Mouse (Mus musculus) midbrain, embryonic 10.5 days (tissue): ENCODE measurements around the gene Os9. TPM values are rescaled to one million over a fixed set of nuclear protein-coding genes. Genes with fewer than 3 reads are reported as not detected.
A peak's percentile ranks its signal among the peaks of the same experiment; 100 is the strongest.
"Not testable (repeated sequence)": the region's sequence is repeated elsewhere in the genome, so short reads cannot be mapped to it uniquely, and the experiment has no call there.

Source experiments
- DNase-seq: peaks from one replicate; pipeline ENCODE4 v3.0.0-alpha.2; 2017; ENCODE audit warnings: low spot score
- H3K27ac ChIP-seq: fragments of 300-500 bp; sonication (generic); replicated peaks from 2 replicates; pipeline ENCODE4 v1.5.1; 2016; ENCODE audit warnings: mild to moderate bottlenecking
- H3K27me3 ChIP-seq: fragments of 300-500 bp; sonication (generic); 2 replicates; pipeline ENCODE4 v1.6.1; 2016; ENCODE audit warnings: low read depth, mild to moderate bottlenecking; ENCODE audit not compliant: poor library complexity, severe bottlenecking
- H3K36me3 ChIP-seq: fragments of 300-500 bp; sonication (generic); 2 replicates; pipeline ENCODE4 v1.6.1; 2016; ENCODE audit warnings: mild to moderate bottlenecking, moderate library complexity
- H3K4me1 ChIP-seq: fragments of 300-500 bp; sonication (generic); 2 replicates; pipeline ENCODE4 v1.6.1; 2016
- H3K4me3 ChIP-seq: fragments of 300-500 bp; sonication (generic); 2 replicates; pipeline ENCODE4 v1.5.1; 2016; ENCODE audit warnings: mild to moderate bottlenecking, moderate library complexity
- H3K9me3 ChIP-seq: fragments of 300-500 bp; sonication (generic); replicated peaks from 2 replicates; pipeline ENCODE4 v1.6.1; 2016; ENCODE audit warnings: mild to moderate bottlenecking
- WGBS: fragments of 180-500 bp; shearing (Covaris S2); methylation state at CpG from one replicate; pipeline ENCODE4 v1.1.7; 2016; 5-methylcytosine and 5-hydroxymethylcytosine counted together
- polyA plus RNA-seq: library from polyadenylated mRNA; unstranded; fragments of >200 nt; fragmentation: Nextera tagmentation; extraction: Ambion mirVana; gene quantifications from 2 replicates; pipeline ENCODE4 v1.2.1, GENCODE M21; 2016

Gene Os9
- polyA plus RNA-seq, 1 experiment from 2014 or later = 62.3 TPM

DNA sequence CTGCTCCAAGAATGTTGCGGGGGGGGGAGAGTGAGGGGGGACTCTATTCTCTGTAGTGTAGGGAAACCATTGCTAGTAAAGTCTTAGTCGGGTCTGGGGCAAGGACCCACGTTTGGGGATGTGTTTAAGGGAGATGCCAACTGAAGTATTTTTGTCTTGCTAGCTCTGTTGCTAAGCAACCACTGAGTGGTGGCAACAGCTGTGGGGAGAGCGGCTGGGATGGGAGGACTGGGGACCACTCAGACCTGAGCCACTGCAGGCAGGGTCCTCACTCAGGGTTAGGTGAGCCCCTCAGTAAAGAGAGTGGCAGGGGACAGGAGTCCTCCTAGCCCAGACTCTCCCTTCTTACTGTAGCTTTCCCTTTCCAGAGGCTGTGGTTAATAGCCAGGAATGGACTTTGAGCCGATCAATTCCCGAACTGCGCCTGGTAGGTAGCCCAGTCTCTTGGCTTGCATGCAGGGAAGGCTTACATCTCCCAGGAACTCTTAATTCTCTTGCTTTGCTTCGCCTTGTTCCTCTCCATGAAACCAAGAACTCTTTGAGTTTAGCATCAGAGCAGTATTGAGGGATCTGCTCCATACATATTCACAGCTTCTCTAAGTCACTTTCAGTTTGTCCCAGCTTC lies 38.8 kb downstream of the Os9 start:
- H3K27me3 ChIP-seq = peaks cover 86% of the 10 kb centered on the region
- DNase-seq = peak; percentile 66
- H3K4me3 ChIP-seq = peak overlapping the region; percentile 73
- no peak overlapping the region for H3K27ac ChIP-seq
- no peaks in the 10 kb centered on the region for H3K36me3 ChIP-seq
- H3K9me3 ChIP-seq = no peaks in the 10 kb centered on the region; the same call in 1 of the 2 replicates
- WGBS = 31% methylated on average over 8 of the region's 8 CpGs
- H3K4me1 ChIP-seq = peaks cover 61% of the 10 kb centered on the region

DNA sequence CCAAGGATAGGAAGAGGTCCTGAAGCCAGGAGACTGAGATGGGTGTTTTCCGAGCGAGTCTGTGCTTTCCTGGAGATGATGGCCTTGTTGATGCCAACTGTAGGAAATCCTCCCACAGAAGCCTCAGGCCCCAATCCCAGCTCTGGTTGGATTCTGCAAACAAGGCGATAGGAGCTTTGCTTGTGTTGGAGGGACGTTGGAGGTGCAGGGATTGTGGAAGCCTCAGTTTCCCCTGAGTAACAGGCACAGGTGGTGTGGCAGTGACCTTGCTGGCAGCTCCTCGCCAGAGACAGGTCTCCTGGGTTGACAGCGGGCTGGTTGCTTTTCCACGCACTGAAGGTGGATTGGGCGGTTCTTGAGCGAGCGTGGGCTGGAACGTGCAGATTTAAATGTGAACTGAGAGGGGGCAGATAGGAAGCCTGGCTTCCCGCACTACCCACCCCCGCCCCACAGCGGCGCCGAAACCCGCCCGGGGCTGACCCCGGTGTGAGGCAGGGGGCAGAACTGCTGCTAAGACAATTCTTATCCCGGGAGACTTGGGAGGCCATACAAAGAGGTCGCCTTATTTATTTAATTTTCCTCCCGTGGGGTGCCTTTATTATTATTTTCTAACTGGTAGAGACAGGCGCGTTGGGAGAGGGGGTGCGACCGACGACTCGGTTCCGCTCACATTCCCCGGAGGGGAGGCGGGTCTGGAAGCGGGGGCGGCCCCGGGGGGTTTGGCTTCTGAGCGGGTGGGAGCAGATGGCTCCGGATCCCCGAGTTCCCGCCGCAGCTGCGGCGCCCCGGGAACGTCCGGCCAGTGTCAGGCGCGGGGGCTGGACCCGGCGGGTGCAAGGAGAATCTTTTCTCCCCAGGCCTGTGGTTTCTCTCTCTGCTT lies 39.8 kb downstream of the Os9 start:
- WGBS = 3% methylated on average over 48 of the region's 48 CpGs
- Histone ChIP-seq H3K36me3 (no peaks in the 10 kb centered on the region), H3K4me1 (peaks cover 67% of the 10 kb centered on the region), H3K9me3 (no peaks in the 10 kb centered on the region; the same call in 1 of the 2 replicates), H3K27ac (0 out of 2 replicates have a peak overlapping the region, but pooled peaks have one; percentile 59), H3K27me3 (peaks cover 92% of the 10 kb centered on the region), H3K4me3 (peak overlapping the region; percentile 73)
- DNase-seq = peak; percentile 40

DNA sequence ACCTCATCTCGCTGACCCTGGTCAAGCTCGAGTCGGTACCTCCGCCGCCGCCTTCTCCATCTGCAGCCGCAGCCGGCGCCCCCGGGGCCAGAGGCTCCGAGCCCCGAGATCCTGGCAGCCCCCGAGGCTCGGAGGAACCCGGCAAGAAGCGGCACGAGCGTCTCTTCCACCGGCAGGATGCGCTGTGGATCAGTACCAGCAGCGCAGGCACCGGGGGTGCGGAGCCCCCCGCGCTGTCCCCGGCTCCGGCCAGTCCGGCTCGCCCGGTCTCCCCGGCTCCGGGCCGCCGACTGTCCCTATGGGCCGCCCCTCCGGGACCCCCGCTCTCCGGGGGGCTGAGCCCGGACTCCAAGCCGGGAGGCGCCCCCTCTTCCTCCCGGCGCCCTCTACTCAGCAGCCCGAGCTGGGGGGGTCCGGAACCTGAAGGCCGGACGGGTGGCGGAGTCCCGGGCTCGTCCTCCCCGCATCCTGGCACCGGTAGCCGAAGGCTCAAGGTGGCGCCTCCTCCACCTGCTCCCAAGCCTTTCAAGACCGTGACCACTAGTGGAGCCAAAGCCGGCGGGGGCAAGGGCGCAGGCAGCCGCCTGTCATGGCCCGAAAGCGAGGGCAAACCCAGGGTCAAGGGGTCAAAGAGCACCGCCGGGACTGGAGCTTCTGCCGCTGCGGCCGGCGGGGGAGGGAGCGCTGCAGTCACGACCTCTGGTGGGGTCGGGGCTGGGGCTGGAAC lies 41.1 kb downstream of the Os9 start:
- WGBS = 1% methylated on average over 70 of the region's 70 CpGs
- H3K4me1 ChIP-seq = peaks cover 73% of the 10 kb centered on the region
- no peaks in the 10 kb centered on the region; the same call in 1 of the 2 replicates for H3K9me3 ChIP-seq
- peak overlapping the region; percentile 73 for H3K4me3 ChIP-seq
- peak; percentile 59 for DNase-seq
- H3K27me3 ChIP-seq = peaks cover 98% of the 10 kb centered on the region
- peak overlapping the region; percentile 83 for H3K27ac ChIP-seq
- no peaks in the 10 kb centered on the region for H3K36me3 ChIP-seq

DNA sequence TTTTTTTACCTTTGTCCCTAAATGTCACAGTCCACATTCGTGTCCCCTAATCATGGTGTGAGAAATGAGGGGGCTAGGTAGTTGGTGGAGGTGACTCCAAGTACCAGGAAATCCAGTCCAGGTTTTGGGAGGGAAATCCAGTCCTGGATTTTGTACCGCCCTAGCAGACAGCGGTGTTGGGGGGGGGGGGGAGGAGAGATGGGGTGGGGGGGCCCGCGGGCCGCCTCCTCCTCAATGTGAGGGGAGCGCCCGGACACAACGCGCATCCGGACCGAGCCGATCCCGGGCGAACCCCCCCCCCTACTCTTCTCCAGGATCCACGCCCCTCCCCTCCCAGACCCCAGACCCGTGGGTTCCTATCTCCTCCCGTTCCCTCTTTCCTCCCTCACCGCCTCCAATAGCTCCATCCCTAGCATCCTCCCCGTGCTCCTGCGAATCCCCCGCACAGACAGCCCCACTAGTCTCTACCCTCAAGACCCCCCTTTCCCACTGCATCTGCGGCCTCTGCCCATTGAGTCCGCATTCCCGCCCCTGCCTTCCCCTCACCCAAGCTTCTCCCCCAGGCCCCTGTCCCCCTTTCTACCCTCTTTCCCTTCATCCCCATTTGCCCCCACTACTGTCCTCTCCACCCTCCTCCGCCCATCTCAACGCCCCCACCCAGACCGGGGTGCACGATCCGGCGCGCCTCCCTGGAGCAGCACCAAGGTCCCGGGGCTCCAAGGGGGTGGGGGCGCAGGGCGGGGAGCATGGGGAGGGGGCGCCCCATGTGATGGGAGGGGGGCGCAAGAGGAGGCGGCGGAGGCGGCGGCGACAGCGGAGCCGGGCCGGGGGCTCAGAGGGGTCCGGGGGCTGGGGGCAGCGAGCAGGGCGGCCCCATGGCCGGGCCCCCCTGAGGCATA lies 42.0 kb downstream of the Os9 start:
- peak overlapping the region; percentile 83 for H3K27ac ChIP-seq
- H3K4me1 ChIP-seq = peaks cover 73% of the 10 kb centered on the region
- WGBS = under 1% methylated on average over 46 of the region's 49 CpGs

DNA sequence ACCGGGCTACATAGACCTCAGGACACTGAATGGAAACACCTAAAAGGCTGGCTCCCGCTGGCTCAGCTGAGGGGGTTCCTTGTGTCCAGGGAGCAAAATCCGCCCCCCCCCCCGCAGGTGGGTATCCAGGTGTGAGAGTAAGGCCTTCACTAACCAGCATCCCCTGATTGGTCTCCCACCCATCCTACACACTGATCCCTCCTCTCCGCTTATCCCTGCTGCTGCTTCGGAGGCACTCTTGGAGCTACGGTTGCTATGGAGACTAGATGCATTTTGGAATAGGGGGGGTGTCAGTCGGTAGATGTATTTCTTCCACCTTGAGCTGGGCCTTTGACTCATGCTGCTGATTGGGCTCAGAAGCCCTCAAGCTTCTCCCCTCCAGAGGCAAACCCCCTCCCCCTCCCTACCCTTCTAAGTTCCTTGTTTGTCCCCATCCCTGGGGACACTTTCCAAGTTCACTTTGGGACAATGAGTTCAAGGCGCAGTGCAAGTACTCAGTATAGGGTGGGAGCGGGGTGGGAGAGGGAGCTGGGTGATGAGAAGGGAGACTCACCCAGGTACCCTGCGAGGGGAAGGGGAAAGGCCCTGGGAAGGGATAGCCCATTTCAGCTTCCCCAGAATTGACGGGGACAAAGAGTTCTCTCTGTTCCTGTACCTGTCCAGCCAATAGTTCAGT lies 42.8 kb downstream of the Os9 start:
- H3K4me1 ChIP-seq = peaks cover 68% of the 10 kb centered on the region
- no peak for DNase-seq
- H3K27ac ChIP-seq = peak overlapping the region; percentile 83

More for the DNA sequence above, 42.0 kb downstream of the Os9 start:
- no peaks in the 10 kb centered on the region for H3K36me3 ChIP-seq
- no peaks in the 10 kb centered on the region; the same call in 1 of the 2 replicates for H3K9me3 ChIP-seq
- peak; percentile 75 for DNase-seq
- H3K27me3 ChIP-seq = peaks cover 90% of the 10 kb centered on the region
- H3K4me3 ChIP-seq = peak overlapping the region; percentile 73

DNA sequence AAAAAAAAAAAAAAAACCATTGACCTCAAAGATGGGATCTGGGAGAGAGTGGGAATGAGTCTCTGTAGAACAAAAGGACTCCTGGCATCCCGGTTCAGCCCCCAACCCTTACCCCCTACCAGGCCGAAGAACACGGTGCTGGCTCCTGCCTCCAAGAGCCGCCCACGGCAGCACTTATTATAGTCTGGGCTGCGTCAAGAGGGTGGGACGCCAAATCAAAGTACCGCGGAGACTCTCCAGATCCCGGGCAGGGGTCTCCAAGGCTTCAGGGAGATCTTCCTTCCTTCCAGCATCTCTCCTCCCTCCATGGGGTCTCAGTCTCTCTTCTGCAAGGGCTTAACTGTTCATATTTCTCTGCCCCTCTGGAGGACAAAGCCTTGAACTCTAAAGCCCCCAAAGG lies 43.4 kb downstream of the Os9 start:
- Histone ChIP-seq H3K27me3 (peaks cover 75% of the 10 kb centered on the region), H3K9me3 (no peaks in the 10 kb centered on the region; the same call in 1 of the 2 replicates), H3K4me3 (peak overlapping the region; percentile 73), H3K27ac (peak overlapping the region; percentile 83; the same call in 1 of the 2 replicates), H3K4me1 (peaks cover 62% of the 10 kb centered on the region), H3K36me3 (no peaks in the 10 kb centered on the region)
- no peak for DNase-seq
- 6% methylated on average over 10 of the region's 10 CpGs for WGBS

More for the DNA sequence above, 42.8 kb downstream of the Os9 start:
- 2% methylated on average over 12 of the region's 12 CpGs for WGBS
- H3K9me3 ChIP-seq = no peaks in the 10 kb centered on the region; the same call in 1 of the 2 replicates
- peaks cover 82% of the 10 kb centered on the region for H3K27me3 ChIP-seq
- H3K36me3 ChIP-seq = no peaks in the 10 kb centered on the region
- peak overlapping the region; percentile 73 for H3K4me3 ChIP-seq

DNA sequence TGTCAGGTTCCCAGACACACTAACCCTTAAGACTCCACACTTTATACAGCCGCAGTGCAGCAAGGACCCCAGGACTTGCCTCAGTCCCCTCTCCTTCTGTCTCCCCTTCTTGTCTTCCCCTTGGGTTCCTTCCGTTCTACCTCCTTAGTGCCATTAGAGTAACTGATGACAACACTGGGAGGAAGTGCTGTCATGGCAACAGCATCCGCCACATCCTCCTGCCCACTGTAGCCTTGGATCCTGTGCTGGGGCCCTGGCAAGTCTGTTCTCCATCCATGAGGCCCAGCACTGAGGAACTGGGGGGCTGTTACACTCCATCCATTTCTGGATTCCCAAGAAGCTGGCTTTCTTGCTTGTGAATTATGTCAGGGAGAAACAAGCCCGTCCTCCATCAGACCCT lies 44.8 kb downstream of the Os9 start:
- Histone ChIP-seq H3K4me3 (no peak overlapping the region), H3K27me3 (peaks cover 61% of the 10 kb centered on the region)
- no peak for DNase-seq

DNA sequence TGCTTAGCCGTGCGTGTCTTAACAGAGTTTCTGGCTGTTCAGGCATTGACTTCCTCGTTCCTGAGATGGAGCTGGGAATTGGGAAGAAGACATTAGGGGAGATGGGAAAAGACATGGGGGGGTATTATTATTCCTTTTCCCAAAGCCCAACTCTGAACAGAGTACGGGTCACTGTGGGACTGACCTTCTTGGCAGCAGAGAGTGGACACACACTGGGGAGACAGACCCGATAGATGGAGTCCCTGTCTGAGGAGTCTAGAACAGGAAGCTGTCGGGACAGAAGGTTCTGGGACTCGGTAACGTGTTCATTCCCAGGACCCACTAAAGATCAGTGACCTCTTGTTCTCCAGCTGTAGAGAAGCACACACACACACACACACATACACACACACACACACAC lies 45.3 kb downstream of the Os9 start:
- Histone ChIP-seq H3K27me3 (peaks cover 57% of the 10 kb centered on the region), H3K27ac (peak overlapping the region; percentile 9; the same call in 1 of the 2 replicates), H3K4me1 (peaks cover 53% of the 10 kb centered on the region), H3K36me3 (no peaks in the 10 kb centered on the region), H3K4me3 (no peak overlapping the region), H3K9me3 (no peaks in the 10 kb centered on the region; the same call in 1 of the 2 replicates)
- DNase-seq = no peak
- WGBS = 81% methylated on average over 8 of the region's 8 CpGs

More for the DNA sequence above, 44.8 kb downstream of the Os9 start:
- H3K9me3 ChIP-seq = no peaks in the 10 kb centered on the region; the same call in 1 of the 2 replicates
- peaks cover 53% of the 10 kb centered on the region for H3K4me1 ChIP-seq
- H3K27ac ChIP-seq = no peak overlapping the region
- no peaks in the 10 kb centered on the region for H3K36me3 ChIP-seq
- 65% methylated on average over 4 of the region's 4 CpGs for WGBS

DNA sequence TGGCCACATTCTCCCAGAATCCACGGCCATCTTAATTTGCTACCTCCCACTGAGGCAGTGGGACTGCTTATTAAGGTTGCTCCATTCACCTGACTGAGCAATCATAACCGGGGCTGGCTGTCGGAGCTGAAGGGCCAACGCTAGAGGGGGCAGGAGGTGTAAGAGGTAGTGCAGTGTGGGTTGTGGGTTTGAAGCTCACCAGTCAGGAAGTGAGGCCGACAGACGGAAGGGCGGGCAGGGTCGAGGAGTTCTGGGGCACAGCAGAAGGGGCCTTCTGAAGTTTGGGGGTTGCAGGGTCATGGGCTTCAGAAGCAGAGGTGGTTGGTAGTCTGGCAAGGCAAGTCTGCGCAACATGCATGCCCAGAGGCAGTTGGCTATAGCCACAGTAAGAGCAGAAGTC lies 45.9 kb downstream of the Os9 start, which contains the start of gene Agap2:
Gene Agap2, plus strand, starts transcription at position 205 of the 400 bp plus-strand sequence.
- Histone ChIP-seq H3K9me3 (no peaks in the 10 kb centered on the region; the same call in 1 of the 2 replicates), H3K27me3 (peaks cover 51% of the 10 kb centered on the region), H3K4me3 (no peak within 1 kb of the TSS), H3K36me3 (no peaks in the 10 kb centered on the region), H3K4me1 (peaks cover 49% of the 10 kb centered on the region), H3K27ac (peak within 1 kb of the TSS; percentile 9; the same call in 1 of the 2 replicates)
- WGBS = 70% methylated on average over 9 of the region's 9 CpGs
- DNase-seq = no peak

DNA sequence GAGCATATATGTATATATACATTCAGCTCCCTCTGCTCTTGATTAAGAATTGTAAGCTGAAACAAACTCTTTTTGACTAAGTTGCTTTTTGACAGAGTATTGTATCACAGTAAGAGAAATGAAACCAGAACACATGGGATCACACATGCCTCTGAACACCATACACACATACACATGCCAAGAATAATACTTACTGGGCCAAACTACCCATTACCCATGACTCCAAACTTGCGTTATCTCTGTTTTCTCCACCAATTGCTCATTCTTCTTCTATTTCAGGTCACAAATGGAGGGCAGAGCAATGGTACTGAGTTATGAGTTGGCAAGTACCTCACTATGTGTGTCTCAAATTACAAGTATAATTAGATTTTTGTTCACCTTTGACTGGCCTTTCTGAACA lies 47.0 kb downstream of the Os9 start:
- Histone ChIP-seq H3K27me3 (peaks cover 40% of the 10 kb centered on the region), H3K4me1 (peaks cover 44% of the 10 kb centered on the region), H3K27ac (no peak overlapping the region), H3K36me3 (no peaks in the 10 kb centered on the region), H3K4me3 (no peak overlapping the region), H3K9me3 (no peaks in the 10 kb centered on the region)
- DNase-seq = no peak
- 98% methylated on average over 1 of the region's 1 CpGs for WGBS

DNA sequence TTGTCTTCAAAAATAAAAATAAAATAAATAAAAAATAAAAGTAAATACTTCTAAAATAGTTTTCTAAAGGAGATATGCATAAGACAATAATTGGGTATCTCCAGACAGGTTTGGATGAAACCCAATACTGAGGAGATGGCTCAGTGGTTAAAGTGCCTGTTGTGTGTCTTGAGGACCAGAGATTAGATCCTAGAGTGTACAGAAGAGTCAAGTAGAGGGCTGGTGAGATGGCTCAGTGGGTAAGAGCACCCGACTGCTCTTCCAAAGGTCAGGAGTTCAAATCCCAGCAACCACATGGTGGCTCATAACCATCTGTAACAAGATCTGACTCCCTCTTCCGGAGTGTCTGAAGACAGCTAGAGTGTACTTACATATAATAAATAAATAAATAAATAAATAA lies 48.0 kb downstream of the Os9 start:
- Histone ChIP-seq H3K27me3 (peaks cover 32% of the 10 kb centered on the region), H3K4me1 (peaks cover 44% of the 10 kb centered on the region), H3K36me3 (peaks cover 10% of the 10 kb centered on the region)
- DNase-seq, H3K9me3 ChIP-seq, H3K4me3 ChIP-seq, H3K27ac ChIP-seq: not testable (repeated sequence)
- WGBS = 86% methylated on average over 2 of the region's 2 CpGs
